Mouse (Mus musculus): Measurements from ENCODE around the gene Gal3st3.

- TF ChIP-seq CTCF (IDR thresholded peaks at IDR 0.05; ENCODE audit: low read depth) = no peak
- TF ChIP-seq EP300 (IDR thresholded peaks at IDR 0.05; ENCODE audit: low read depth) = no peak
Measured at GRCm38 (mm10) chr19:5309025-5309424, 10.9 kb downstream of the Gal3st3 start.

Data from liver, embryonic 14.5 days (tissue).